Mouse (Mus musculus): Measurements from ENCODE around the gene Gm20671.

GRCm38 (mm10) chr5:32861082-32861481, 34.2 kb upstream of the Gm20671 start:
- TF ChIP-seq CTCF (conservative IDR thresholded peaks at IDR 0.05; ENCODE audit: low read length) (no peak), NANOG (IDR thresholded peaks at IDR 0.05; ENCODE audit: borderline replicate concordance, low read length) (no peak), POU5F1 (IDR thresholded peaks at IDR 0.05; ENCODE audit: borderline replicate concordance, low read length) (no peak)

All from E14TG2a.4 (cell line).